Mouse (Mus musculus) midbrain, embryonic 15.5 days (tissue): Measurements from ENCODE around the gene Uvrag. TPM values are rescaled to one million over a fixed set of nuclear protein-coding genes. Genes with fewer than 3 reads are reported as not detected.

Experiments used
- ATAC-seq: fragments of 200-750 bp; cut with Nextera tagmentation; replicated peaks from 2 replicates; pipeline ENCODE4 v1.8.0; 2017; ENCODE audit warnings: moderate TSS enrichment
- H3K27ac ChIP-seq: fragments of 300-500 bp; sonication (generic); 2 replicates; pipeline ENCODE4 v1.5.1; 2015; ENCODE audit warnings: mild to moderate bottlenecking, inconsistent platforms
- H3K27me3 ChIP-seq: fragments of 300-500 bp; sonication (generic); replicated peaks from 2 replicates; pipeline ENCODE4 v1.6.1; 2015; ENCODE audit warnings: inconsistent platforms
- H3K36me3 ChIP-seq: fragments of 300-500 bp; sonication (generic); replicated peaks from 2 replicates; pipeline ENCODE4 v1.6.1; 2015; ENCODE audit warnings: inconsistent platforms
- H3K4me1 ChIP-seq: fragments of 300-500 bp; sonication (generic); 2 replicates; pipeline ENCODE4 v1.6.1; 2015; ENCODE audit warnings: inconsistent platforms
- H3K4me2 ChIP-seq: fragments of 300-500 bp; sonication (generic); 2 replicates; pipeline ENCODE4 v1.6.1; 2015; ENCODE audit warnings: inconsistent platforms, mild to moderate bottlenecking, moderate library complexity
- H3K4me3 ChIP-seq: fragments of 300-500 bp; sonication (generic); 2 replicates; pipeline ENCODE4 v1.5.1; 2015; ENCODE audit warnings: mild to moderate bottlenecking, inconsistent platforms
- H3K9ac ChIP-seq: fragments of 300-500 bp; sonication (generic); 2 replicates; pipeline ENCODE4 v1.6.1; 2015; ENCODE audit warnings: mild to moderate bottlenecking, inconsistent platforms
- H3K9me3 ChIP-seq: fragments of 300-500 bp; sonication (generic); 2 replicates; pipeline ENCODE4 v1.6.1; 2016; ENCODE audit warnings: inconsistent platforms
- WGBS: fragments of 180-500 bp; shearing (Covaris S2); methylation state at CpG from one replicate; pipeline ENCODE4 v1.1.7; 2015; ENCODE audit warnings: mixed read lengths; 5-methylcytosine and 5-hydroxymethylcytosine counted together
- polyA plus RNA-seq: library from polyadenylated mRNA; unstranded; fragments of >200 nt; fragmentation: Nextera tagmentation; extraction: Ambion mirVana; gene quantifications from 2 replicates; pipeline ENCODE4 v1.2.1, GENCODE M21; 2015

Uvrag gene
- polyA plus RNA-seq, 1 experiment from 2014 or later = 16.8 TPM

GRCm38 (mm10) chr7:98993395-98993794, 147.5 kb downstream of the Uvrag start:
- no peak for ATAC-seq
- H3K4me2 ChIP-seq = no peak overlapping the region
- H3K4me1 ChIP-seq = peaks cover 4% of the 10 kb centered on the region; the same call in 1 of the 2 replicates
- H3K27me3 ChIP-seq = no peaks in the 10 kb centered on the region
- no peaks in the 10 kb centered on the region for H3K9me3 ChIP-seq
- no peaks in the 10 kb centered on the region for H3K36me3 ChIP-seq
- H3K9ac ChIP-seq = no peak overlapping the region
- WGBS = 81% methylated on average over 4 of the region's 4 CpGs
- H3K4me3 ChIP-seq = no peak overlapping the region
- no peak overlapping the region for H3K27ac ChIP-seq

GRCm38 (mm10) chr7:98991204-98991761, 149.7 kb downstream of the Uvrag start:
- Histone ChIP-seq H3K4me2 (no peak overlapping the region), H3K4me1 (peaks cover 4% of the 10 kb centered on the region; the same call in 1 of the 2 replicates), H3K9ac (no peak overlapping the region), H3K27me3 (no peaks in the 10 kb centered on the region), H3K9me3 (no peaks in the 10 kb centered on the region), H3K27ac (no peak overlapping the region), H3K36me3 (no peaks in the 10 kb centered on the region), H3K4me3 (no peak overlapping the region)
- no peak for ATAC-seq
- 93% methylated on average over 2 of the region's 2 CpGs for WGBS

- Histone ChIP-seq H3K4me2 (no peak overlapping the region), H3K4me1 (peaks cover 4% of the 10 kb centered on the region; the same call in 1 of the 2 replicates), H3K36me3 (no peaks in the 10 kb centered on the region), H3K9ac (no peak overlapping the region), H3K27me3 (no peaks in the 10 kb centered on the region), H3K9me3 (no peaks in the 10 kb centered on the region), H3K4me3 (no peak overlapping the region), H3K27ac (no peak overlapping the region)
- WGBS = 85% methylated on average over 1 of the region's 1 CpGs
- ATAC-seq = no peak
Measured at GRCm38 (mm10) chr7:98990510-98990909, 150.4 kb downstream of the Uvrag start.

GRCm38 (mm10) chr7:98986962-98987441, 153.9 kb downstream of the Uvrag start:
- Histone ChIP-seq H3K9me3 (no peaks in the 10 kb centered on the region), H3K9ac (no peak overlapping the region), H3K4me3 (no peak overlapping the region), H3K27me3 (no peaks in the 10 kb centered on the region), H3K27ac (no peak overlapping the region), H3K4me2 (no peak overlapping the region), H3K4me1 (peaks cover 14% of the 10 kb centered on the region; the same call in 1 of the 2 replicates), H3K36me3 (no peaks in the 10 kb centered on the region)
- ATAC-seq = no peak
- WGBS = 93% methylated on average over 14 of the region's 14 CpGs

GRCm38 (mm10) chr7:98985935-98986334, 155.0 kb downstream of the Uvrag start:
- H3K4me3 ChIP-seq = no peak overlapping the region
- no peaks in the 10 kb centered on the region for H3K9me3 ChIP-seq
- H3K4me2 ChIP-seq = no peak overlapping the region
- no peaks in the 10 kb centered on the region for H3K27me3 ChIP-seq
- H3K4me1 ChIP-seq = peaks cover 14% of the 10 kb centered on the region; the same call in 1 of the 2 replicates
- 83% methylated on average over 2 of the region's 2 CpGs for WGBS
- no peak for ATAC-seq
- no peak overlapping the region for H3K27ac ChIP-seq
- H3K9ac ChIP-seq = no peak overlapping the region
- no peaks in the 10 kb centered on the region for H3K36me3 ChIP-seq

- Histone ChIP-seq H3K9me3 (no peaks in the 10 kb centered on the region), H3K4me2 (no peak overlapping the region), H3K36me3 (no peaks in the 10 kb centered on the region), H3K27me3 (no peaks in the 10 kb centered on the region), H3K4me3 (no peak overlapping the region), H3K4me1 (peaks cover 12% of the 10 kb centered on the region; the same call in 1 of the 2 replicates), H3K9ac (no peak overlapping the region), H3K27ac (no peak overlapping the region)
- WGBS = 74% methylated on average over 6 of the region's 6 CpGs
- ATAC-seq = no peak
Measured at GRCm38 (mm10) chr7:98985489-98985888, 155.5 kb downstream of the Uvrag start.

- Histone ChIP-seq H3K9me3 (no peaks in the 10 kb centered on the region), H3K27ac (no peak overlapping the region), H3K36me3 (no peaks in the 10 kb centered on the region), H3K4me2 (no peak overlapping the region), H3K9ac (no peak overlapping the region), H3K27me3 (no peaks in the 10 kb centered on the region), H3K4me3 (no peak overlapping the region), H3K4me1 (0 out of 2 replicates have a peak, but pooled peaks cover 9% of the 10 kb centered on the region)
- 21% methylated on average over 7 of the region's 7 CpGs for WGBS
- ATAC-seq = no peak
Measured at GRCm38 (mm10) chr7:98984319-98984718, 156.6 kb downstream of the Uvrag start.

- Histone ChIP-seq H3K9me3 (no peaks in the 10 kb centered on the region), H3K4me3 (no peak overlapping the region), H3K4me1 (0 out of 2 replicates have a peak, but pooled peaks cover 9% of the 10 kb centered on the region), H3K36me3 (no peaks in the 10 kb centered on the region), H3K9ac (no peak overlapping the region), H3K4me2 (no peak overlapping the region), H3K27me3 (no peaks in the 10 kb centered on the region), H3K27ac (no peak overlapping the region)
- no peak for ATAC-seq
- WGBS = 60% methylated on average over 12 of the region's 12 CpGs
Measured at GRCm38 (mm10) chr7:98983058-98983457, 157.9 kb downstream of the Uvrag start.

- H3K4me3 ChIP-seq = no peak overlapping the region
- H3K36me3 ChIP-seq = no peaks in the 10 kb centered on the region
- no peak overlapping the region for H3K9ac ChIP-seq
- H3K27me3 ChIP-seq = no peaks in the 10 kb centered on the region
- 0 out of 2 replicates have a peak, but pooled peaks cover 9% of the 10 kb centered on the region for H3K4me1 ChIP-seq
- H3K27ac ChIP-seq = no peak overlapping the region
- no peaks in the 10 kb centered on the region for H3K9me3 ChIP-seq
- no peak overlapping the region for H3K4me2 ChIP-seq
- no peak for ATAC-seq
- 88% methylated on average over 6 of the region's 6 CpGs for WGBS
Measured at GRCm38 (mm10) chr7:98981423-98981822, 159.5 kb downstream of the Uvrag start.

GRCm38 (mm10) chr7:98976839-98977457, 164.0 kb downstream of the Uvrag start:
- ATAC-seq = no peak
- Histone ChIP-seq H3K27ac (no peak overlapping the region), H3K4me1 (peaks cover 9% of the 10 kb centered on the region; the same call in 1 of the 2 replicates), H3K4me3 (no peak overlapping the region), H3K27me3 (no peaks in the 10 kb centered on the region), H3K4me2 (no peak overlapping the region), H3K9ac (no peak overlapping the region), H3K36me3 (no peaks in the 10 kb centered on the region), H3K9me3 (no peaks in the 10 kb centered on the region)
- WGBS = 80% methylated on average over 12 of the region's 12 CpGs

- no peaks in the 10 kb centered on the region for H3K36me3 ChIP-seq
- H3K27me3 ChIP-seq = no peaks in the 10 kb centered on the region
- no peak; the same call in 1 of the 2 replicates for ATAC-seq
- H3K9ac ChIP-seq = no peak overlapping the region
- no peak overlapping the region for H3K27ac ChIP-seq
- H3K4me1 ChIP-seq = peaks cover 9% of the 10 kb centered on the region; the same call in 1 of the 2 replicates
- no peak overlapping the region for H3K4me3 ChIP-seq
- no peaks in the 10 kb centered on the region for H3K9me3 ChIP-seq
- WGBS = 14% methylated on average over 4 of the region's 4 CpGs
- no peak overlapping the region for H3K4me2 ChIP-seq
Measured at GRCm38 (mm10) chr7:98974590-98974989, 166.4 kb downstream of the Uvrag start.

- Histone ChIP-seq H3K9ac (no peak overlapping the region), H3K4me1 (peaks cover 22% of the 10 kb centered on the region), H3K27ac (no peak overlapping the region), H3K9me3 (no peaks in the 10 kb centered on the region), H3K27me3 (0 out of 2 replicates have a peak, but pooled peaks cover 3% of the 10 kb centered on the region), H3K4me3 (no peak overlapping the region), H3K36me3 (no peaks in the 10 kb centered on the region), H3K4me2 (no peak overlapping the region)
- ATAC-seq = no peak
- 74% methylated on average over 5 of the region's 5 CpGs for WGBS
Measured at GRCm38 (mm10) chr7:98970721-98971120, 170.2 kb downstream of the Uvrag start.
